Mouse (Mus musculus) midbrain, embryonic 15.5 days (tissue): Measurements from ENCODE around the gene Atp1a1. TPM values are rescaled to one million over a fixed set of nuclear protein-coding genes. Genes with fewer than 3 reads are reported as not detected.

Experiments used
- ATAC-seq: fragments of 200-750 bp; cut with Nextera tagmentation; replicated peaks from 2 replicates; pipeline ENCODE4 v1.8.0; 2017; ENCODE audit warnings: moderate TSS enrichment
- H3K27ac ChIP-seq: fragments of 300-500 bp; sonication (generic); 2 replicates; pipeline ENCODE4 v1.5.1; 2015; ENCODE audit warnings: mild to moderate bottlenecking, inconsistent platforms
- H3K27me3 ChIP-seq: fragments of 300-500 bp; sonication (generic); replicated peaks from 2 replicates; pipeline ENCODE4 v1.6.1; 2015; ENCODE audit warnings: inconsistent platforms
- H3K36me3 ChIP-seq: fragments of 300-500 bp; sonication (generic); replicated peaks from 2 replicates; pipeline ENCODE4 v1.6.1; 2015; ENCODE audit warnings: inconsistent platforms
- H3K4me1 ChIP-seq: fragments of 300-500 bp; sonication (generic); 2 replicates; pipeline ENCODE4 v1.6.1; 2015; ENCODE audit warnings: inconsistent platforms
- H3K4me2 ChIP-seq: fragments of 300-500 bp; sonication (generic); 2 replicates; pipeline ENCODE4 v1.6.1; 2015; ENCODE audit warnings: inconsistent platforms, mild to moderate bottlenecking, moderate library complexity
- H3K4me3 ChIP-seq: fragments of 300-500 bp; sonication (generic); 2 replicates; pipeline ENCODE4 v1.5.1; 2015; ENCODE audit warnings: mild to moderate bottlenecking, inconsistent platforms
- H3K9ac ChIP-seq: fragments of 300-500 bp; sonication (generic); 2 replicates; pipeline ENCODE4 v1.6.1; 2015; ENCODE audit warnings: mild to moderate bottlenecking, inconsistent platforms
- H3K9me3 ChIP-seq: fragments of 300-500 bp; sonication (generic); 2 replicates; pipeline ENCODE4 v1.6.1; 2016; ENCODE audit warnings: inconsistent platforms
- WGBS: fragments of 180-500 bp; shearing (Covaris S2); methylation state at CpG from one replicate; pipeline ENCODE4 v1.1.7; 2015; ENCODE audit warnings: mixed read lengths; 5-methylcytosine and 5-hydroxymethylcytosine counted together
- polyA plus RNA-seq: library from polyadenylated mRNA; unstranded; fragments of >200 nt; fragmentation: Nextera tagmentation; extraction: Ambion mirVana; gene quantifications from 2 replicates; pipeline ENCODE4 v1.2.1, GENCODE M21; 2015

Gene Atp1a1
- polyA plus RNA-seq = 57.1 and 58.8 TPM in 2 replicates

GRCm38 (mm10) chr3:101604550-101605223 lies at the start of gene Atp1a1:
Gene Atp1a1 (minus strand): TSS chr3:101604684.
- Histone ChIP-seq H3K27me3 (no peaks in the 10 kb centered on the region), H3K36me3 (no peaks in the 10 kb centered on the region), H3K4me1 (peaks cover 43% of the 10 kb centered on the region), H3K4me2 (peak within 1 kb of the TSS; percentile 61), H3K27ac (peak within 1 kb of the TSS; percentile 98), H3K9ac (peak within 1 kb of the TSS; percentile 92), H3K4me3 (peak within 1 kb of the TSS; percentile 97), H3K9me3 (no peaks in the 10 kb centered on the region)
- ATAC-seq = peak; percentile 98
- WGBS = under 1% methylated on average over 60 of the region's 64 CpGs

GRCm38 (mm10) chr3:101653446-101653845 lies 49.0 kb upstream of the Atp1a1 start:
- Histone ChIP-seq H3K4me1 (0 out of 2 replicates have a peak, but pooled peaks cover 4% of the 10 kb centered on the region), H3K9me3 (no peaks in the 10 kb centered on the region), H3K4me3 (no peak overlapping the region), H3K36me3 (no peaks in the 10 kb centered on the region), H3K27ac (no peak overlapping the region), H3K27me3 (no peaks in the 10 kb centered on the region), H3K9ac (no peak overlapping the region), H3K4me2 (no peak overlapping the region)
- ATAC-seq = no peak; the same call in 1 of the 2 replicates
- WGBS = 41% methylated on average over 7 of the region's 7 CpGs

GRCm38 (mm10) chr3:101652967-101653366 lies 48.5 kb upstream of the Atp1a1 start:
- Histone ChIP-seq H3K9ac (no peak overlapping the region), H3K36me3 (no peaks in the 10 kb centered on the region), H3K4me2 (no peak overlapping the region), H3K27me3 (no peaks in the 10 kb centered on the region), H3K9me3 (no peaks in the 10 kb centered on the region), H3K27ac (no peak overlapping the region), H3K4me1 (0 out of 2 replicates have a peak, but pooled peaks cover 4% of the 10 kb centered on the region), H3K4me3 (no peak overlapping the region)
- no peak for ATAC-seq
- 69% methylated on average over 2 of the region's 2 CpGs for WGBS

DNA sequence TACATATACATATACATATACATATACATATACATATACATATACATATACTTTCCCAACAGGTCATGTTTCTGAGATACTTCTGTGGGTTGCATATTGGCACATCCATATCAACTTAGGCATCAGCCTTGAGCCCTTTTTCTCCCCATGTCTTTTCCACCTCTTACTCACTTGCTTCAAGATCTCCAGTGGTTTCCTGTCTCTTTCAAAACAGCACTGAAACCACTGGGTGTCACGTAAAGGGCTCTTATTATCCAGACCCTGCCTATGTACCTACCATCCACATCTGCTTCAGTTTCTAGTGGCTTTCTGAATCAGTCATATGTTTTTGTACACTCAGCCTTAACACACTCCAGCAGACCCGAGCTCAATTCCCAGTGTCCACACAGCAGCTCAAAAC lies 45.8 kb upstream of the Atp1a1 start:
- H3K27me3 ChIP-seq = no peaks in the 10 kb centered on the region
- no peaks in the 10 kb centered on the region for H3K36me3 ChIP-seq
- no peak overlapping the region for H3K4me2 ChIP-seq
- ATAC-seq = no peak
- no peak overlapping the region for H3K27ac ChIP-seq
- H3K4me3 ChIP-seq = no peak overlapping the region
- H3K9me3 ChIP-seq = no peaks in the 10 kb centered on the region
- 79% methylated on average over 2 of the region's 2 CpGs for WGBS
- no peak overlapping the region for H3K9ac ChIP-seq
- H3K4me1 ChIP-seq = 0 out of 2 replicates have a peak, but pooled peaks cover 4% of the 10 kb centered on the region

DNA sequence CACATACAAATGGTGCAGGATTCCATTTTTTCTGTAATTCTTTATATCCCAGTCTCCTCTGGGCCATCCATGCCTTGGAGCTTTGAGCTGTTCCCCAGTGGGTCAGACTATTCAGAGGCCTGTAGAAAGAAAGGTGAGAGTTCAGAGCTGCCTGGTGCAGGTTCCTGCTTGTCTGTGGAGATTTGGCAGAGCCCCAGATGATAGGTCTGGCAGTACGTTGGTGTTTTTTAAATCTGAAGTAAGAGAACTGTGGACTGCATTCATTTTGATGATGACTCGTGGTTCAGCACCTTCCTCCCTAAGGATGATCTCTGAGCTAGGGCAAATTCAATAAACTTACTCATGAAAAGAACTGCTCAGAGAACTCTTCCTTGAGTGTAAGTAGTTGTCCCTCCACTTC lies 44.8 kb upstream of the Atp1a1 start:
- Histone ChIP-seq H3K4me3 (no peak overlapping the region), H3K9me3 (no peaks in the 10 kb centered on the region), H3K36me3 (no peaks in the 10 kb centered on the region), H3K27me3 (no peaks in the 10 kb centered on the region), H3K4me1 (0 out of 2 replicates have a peak, but pooled peaks cover 4% of the 10 kb centered on the region), H3K9ac (no peak overlapping the region), H3K4me2 (no peak overlapping the region), H3K27ac (no peak overlapping the region)
- ATAC-seq = no peak
- 71% methylated on average over 2 of the region's 2 CpGs for WGBS

GRCm38 (mm10) chr3:101648096-101648793 lies 43.8 kb upstream of the Atp1a1 start:
- H3K27me3 ChIP-seq = no peaks in the 10 kb centered on the region
- no peak overlapping the region for H3K4me3 ChIP-seq
- H3K4me2 ChIP-seq = no peak overlapping the region
- H3K4me1 ChIP-seq = no peaks in the 10 kb centered on the region
- H3K9ac ChIP-seq = no peak overlapping the region
- H3K27ac ChIP-seq = no peak overlapping the region
- no peak for ATAC-seq
- H3K36me3 ChIP-seq = no peaks in the 10 kb centered on the region
- 73% methylated on average over 13 of the region's 13 CpGs for WGBS
- H3K9me3 ChIP-seq = no peaks in the 10 kb centered on the region

DNA sequence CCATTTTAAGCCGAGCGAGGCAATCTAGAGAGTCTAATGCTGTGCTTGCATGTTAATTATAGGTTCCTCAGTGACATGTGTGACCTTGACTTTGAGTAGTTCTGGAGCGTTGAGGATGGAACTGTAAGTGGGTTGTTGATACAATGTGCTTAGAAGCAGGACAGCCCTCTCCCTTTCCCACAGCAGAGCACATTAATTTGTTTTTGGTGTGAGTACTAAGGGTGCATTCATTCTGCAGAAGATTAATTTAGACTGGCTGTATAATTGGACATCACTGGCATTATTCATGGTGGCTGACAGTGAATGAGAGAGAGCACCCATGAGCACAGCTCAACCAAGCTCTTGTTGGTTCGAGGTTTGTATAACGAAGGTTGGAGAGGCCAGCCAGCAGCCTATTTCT lies 42.3 kb upstream of the Atp1a1 start:
- ATAC-seq = no peak
- H3K9ac ChIP-seq = no peak overlapping the region
- H3K4me2 ChIP-seq = no peak overlapping the region
- no peaks in the 10 kb centered on the region for H3K27me3 ChIP-seq
- no peaks in the 10 kb centered on the region for H3K4me1 ChIP-seq
- no peaks in the 10 kb centered on the region for H3K36me3 ChIP-seq
- H3K9me3 ChIP-seq = no peaks in the 10 kb centered on the region
- H3K4me3 ChIP-seq = no peak overlapping the region
- no peak overlapping the region for H3K27ac ChIP-seq
- 66% methylated on average over 5 of the region's 5 CpGs for WGBS

DNA sequence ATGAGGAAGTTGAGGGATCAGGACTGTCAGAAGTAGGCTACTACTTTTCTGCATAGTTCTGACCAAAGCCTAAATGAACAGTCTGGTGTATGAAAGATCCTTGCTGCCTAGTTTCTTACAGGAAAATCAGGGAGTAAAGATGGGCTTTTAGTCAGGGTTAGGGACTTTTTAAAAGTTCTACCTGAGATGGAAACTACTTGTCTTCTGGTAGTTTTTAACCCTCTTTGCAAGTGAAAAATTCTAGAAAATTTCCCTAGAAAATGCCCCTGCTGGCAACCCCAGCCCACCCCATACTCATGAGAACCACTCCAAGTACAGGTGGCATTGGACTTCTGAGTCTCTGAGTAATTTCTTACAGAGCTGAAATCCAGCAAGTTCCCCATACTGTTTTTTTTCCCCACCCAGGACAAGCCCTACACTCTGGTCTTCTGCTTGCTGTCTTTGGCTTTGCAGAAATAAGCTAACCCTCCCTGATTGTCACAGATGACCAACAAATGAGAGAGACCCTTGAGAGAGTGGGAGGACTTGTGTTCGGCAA lies 41.2 kb upstream of the Atp1a1 start:
- Histone ChIP-seq H3K9ac (no peak overlapping the region), H3K4me1 (no peaks in the 10 kb centered on the region), H3K9me3 (no peaks in the 10 kb centered on the region), H3K27me3 (no peaks in the 10 kb centered on the region), H3K4me3 (no peak overlapping the region), H3K4me2 (no peak overlapping the region), H3K36me3 (no peaks in the 10 kb centered on the region), H3K27ac (no peak overlapping the region)
- 73% methylated on average over 1 of the region's 1 CpGs for WGBS
- ATAC-seq = no peak

DNA sequence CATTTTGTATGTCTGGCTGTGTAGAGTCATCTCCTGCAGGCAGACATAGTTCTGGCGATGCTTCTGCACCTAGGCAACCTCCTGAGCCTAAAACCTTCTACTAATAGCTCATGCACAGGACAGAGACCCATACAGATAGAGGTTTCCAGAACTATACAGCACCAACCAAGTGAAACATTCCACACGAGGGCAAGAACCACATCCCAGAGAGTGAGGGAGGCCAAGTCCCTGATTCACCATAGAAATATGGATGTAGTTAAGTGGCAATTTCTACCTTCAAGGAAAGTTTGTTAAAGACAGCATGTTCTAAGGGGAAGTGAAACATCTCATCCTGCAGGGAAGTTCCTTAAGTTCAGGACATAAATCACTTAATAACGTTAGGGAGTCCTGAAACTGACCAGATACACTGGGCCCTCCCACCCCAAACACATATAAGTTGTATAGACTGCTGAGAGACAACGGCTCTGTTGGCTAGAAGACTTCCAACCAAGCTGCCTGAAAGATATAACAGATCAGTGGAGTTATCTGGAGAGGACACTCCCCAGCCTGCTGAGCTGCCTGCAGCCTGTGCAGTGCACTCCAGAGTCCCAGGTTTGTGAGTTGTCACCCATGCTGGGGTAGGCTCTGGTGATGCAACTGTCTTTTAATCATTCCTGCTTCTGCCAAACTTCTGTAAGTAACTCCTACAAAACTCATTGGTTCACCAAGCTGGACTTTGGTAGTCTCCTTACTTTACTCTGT lies 39.7 kb upstream of the Atp1a1 start:
- H3K36me3 ChIP-seq = no peaks in the 10 kb centered on the region
- H3K4me1 ChIP-seq = no peaks in the 10 kb centered on the region
- WGBS = 83% methylated on average over 4 of the region's 4 CpGs
- ATAC-seq = no peak
- no peak overlapping the region for H3K4me2 ChIP-seq
- H3K9ac ChIP-seq = no peak overlapping the region
- no peak overlapping the region for H3K27ac ChIP-seq
- no peak overlapping the region for H3K4me3 ChIP-seq
- H3K27me3 ChIP-seq = no peaks in the 10 kb centered on the region
- no peaks in the 10 kb centered on the region for H3K9me3 ChIP-seq

- WGBS = 85% methylated on average over 2 of the region's 2 CpGs
- H3K4me2 ChIP-seq = no peak overlapping the region
- no peaks in the 10 kb centered on the region for H3K9me3 ChIP-seq
- H3K4me3 ChIP-seq = no peak overlapping the region
- H3K36me3 ChIP-seq = no peaks in the 10 kb centered on the region
- H3K9ac ChIP-seq = no peak overlapping the region
- no peak for ATAC-seq
- H3K27me3 ChIP-seq = no peaks in the 10 kb centered on the region
- no peaks in the 10 kb centered on the region for H3K4me1 ChIP-seq
- no peak overlapping the region for H3K27ac ChIP-seq
Observed at GRCm38 (mm10) chr3:101643264-101643663, 38.8 kb upstream of the Atp1a1 start.

DNA sequence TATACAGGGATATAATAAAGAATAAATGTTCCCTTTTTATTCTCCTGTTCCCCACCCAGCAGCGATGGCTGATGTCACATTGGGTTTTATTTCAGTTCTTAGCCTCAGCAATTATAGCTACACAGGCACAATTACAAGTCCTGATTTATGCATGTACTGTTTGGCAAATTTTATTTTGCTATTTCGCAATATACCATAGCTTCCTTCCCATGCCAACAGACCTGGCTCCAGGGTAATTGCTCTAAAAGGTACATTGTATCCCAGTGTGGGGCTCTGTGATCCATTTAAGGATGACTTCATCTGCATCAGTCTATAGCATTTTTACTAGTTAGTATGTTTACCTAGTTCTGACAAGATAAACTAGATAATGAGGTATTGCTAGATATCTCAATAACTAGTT lies 33.7 kb upstream of the Atp1a1 start:
- no peak overlapping the region for H3K4me3 ChIP-seq
- ATAC-seq = no peak
- H3K4me2 ChIP-seq = no peak overlapping the region

GRCm38 (mm10) chr3:101636510-101636909 lies 32.0 kb upstream of the Atp1a1 start:
- no peak for ATAC-seq
- H3K36me3 ChIP-seq = no peaks in the 10 kb centered on the region
- H3K9me3 ChIP-seq = no peaks in the 10 kb centered on the region
- 73% methylated on average over 7 of the region's 7 CpGs for WGBS
- H3K27me3 ChIP-seq = no peaks in the 10 kb centered on the region
- H3K4me3 ChIP-seq = no peak overlapping the region
- H3K27ac ChIP-seq = no peak overlapping the region
- peaks cover 14% of the 10 kb centered on the region for H3K4me1 ChIP-seq
- no peak overlapping the region for H3K4me2 ChIP-seq
- no peak overlapping the region for H3K9ac ChIP-seq

More for the DNA sequence above, 33.7 kb upstream of the Atp1a1 start:
- Histone ChIP-seq H3K9ac (no peak overlapping the region), H3K27me3 (no peaks in the 10 kb centered on the region), H3K36me3 (no peaks in the 10 kb centered on the region), H3K9me3 (no peaks in the 10 kb centered on the region), H3K4me1 (peaks cover 14% of the 10 kb centered on the region), H3K27ac (no peak overlapping the region)
- 88% methylated on average over 2 of the region's 2 CpGs for WGBS
